Mouse (Mus musculus) erythroblast, embryonic 14.5 days (primary cell): ENCODE results near the gene Slc3a2. TPM values are rescaled to one million over a fixed set of nuclear protein-coding genes. Genes with fewer than 3 reads are reported as not detected.

Experiments used
- H3K27me3 ChIP-seq: 2 replicates; pipeline ENCODE4 v1.6.1; 2012; ENCODE audit warnings: inconsistent platforms; ENCODE audit not compliant: control insufficient read depth
- H3K36me3 ChIP-seq: 2 replicates; pipeline ENCODE4 v1.6.1; 2012; ENCODE audit warnings: mild to moderate bottlenecking, inconsistent platforms; ENCODE audit not compliant: control insufficient read depth
- H3K4me1 ChIP-seq: 2 replicates; pipeline ENCODE4 v1.6.1; 2012; ENCODE audit warnings: inconsistent platforms; ENCODE audit not compliant: control insufficient read depth
- H3K4me3 ChIP-seq: replicated peaks from 2 replicates; pipeline ENCODE3; 2012; ENCODE audit warnings: moderate library complexity, mild to moderate bottlenecking, inconsistent platforms
- H3K9me3 ChIP-seq: 2 replicates; pipeline ENCODE4 v1.6.1; 2012; ENCODE audit warnings: low read length, inconsistent platforms, mixed read lengths; ENCODE audit not compliant: control insufficient read depth
- GATA1 ChIP-seq: IDR thresholded peaks from 2 replicates; pipeline ENCODE4 v1.6.1; 2012; ENCODE audit warnings: low read length, inconsistent platforms, mixed read lengths
- TAL1 ChIP-seq: IDR thresholded peaks from 3 replicates; pipeline ENCODE4 v1.6.1; 2012; ENCODE audit warnings: low read length, inconsistent platforms, mixed read lengths
- polyA plus RNA-seq: library from polyadenylated mRNA; stranded (reverse); fragments of >175 nt; gene quantifications from 2 replicates; pipeline ENCODE4 v1.2.3, GENCODE M21; 2012

The Slc3a2 gene
- polyA plus RNA-seq, 1 experiment: 33.5 TPM

GRCm38 (mm10) chr19:8682996-8683395 lies 40.2 kb downstream of the Slc3a2 start:
- Histone ChIP-seq H3K4me3 (no peak overlapping the region), H3K27me3 (no peaks in the 10 kb centered on the region), H3K36me3 (no peaks in the 10 kb centered on the region), H3K9me3 (no peaks in the 10 kb centered on the region), H3K4me1 (no peaks in the 10 kb centered on the region)
- TF ChIP-seq TAL1: no peak
- TF ChIP-seq GATA1: no peak

DNA sequence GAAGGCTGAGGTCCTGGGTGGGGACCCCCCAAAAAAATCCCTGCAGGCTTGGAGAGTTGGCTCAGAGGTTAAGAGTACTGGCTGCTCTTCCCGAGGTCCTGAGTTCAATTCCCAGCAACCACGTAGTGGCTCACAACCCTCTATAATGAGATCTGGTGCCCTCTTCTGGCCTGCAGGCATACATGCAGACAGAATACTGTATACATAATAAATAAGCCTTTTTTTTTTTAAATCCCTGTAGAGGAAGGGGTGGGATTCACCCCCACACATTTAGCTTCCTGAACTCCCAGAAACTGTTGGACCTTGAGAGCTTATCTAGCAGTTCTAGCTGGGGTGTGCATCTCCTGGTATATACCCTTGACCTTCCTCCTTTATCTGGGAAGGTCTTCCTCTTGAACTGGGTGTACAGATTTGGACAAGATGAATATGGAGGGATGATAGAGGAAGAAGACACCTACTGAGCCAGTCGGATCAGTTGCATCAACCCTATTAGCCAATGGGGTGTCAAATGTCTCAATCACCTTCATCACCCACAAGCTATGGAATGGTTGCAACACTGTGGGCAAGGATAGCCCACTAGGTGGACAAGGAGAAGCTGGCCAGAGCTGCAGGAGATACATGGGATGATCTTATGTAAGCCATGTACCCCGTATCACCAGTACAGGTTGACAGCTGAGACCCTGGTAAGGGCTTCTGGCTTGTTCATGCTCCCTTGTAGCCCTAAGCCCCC lies 41.4 kb downstream of the Slc3a2 start:
- no peaks in the 10 kb centered on the region; the same call in 1 of the 2 replicates for H3K4me1 ChIP-seq
- no peaks in the 10 kb centered on the region for H3K27me3 ChIP-seq
- H3K36me3 ChIP-seq: no peaks in the 10 kb centered on the region
- TF ChIP-seq GATA1 (no peak), TAL1 (no peak)
- H3K9me3 ChIP-seq: no peaks in the 10 kb centered on the region
- H3K4me3 ChIP-seq: no peak overlapping the region

- no peaks in the 10 kb centered on the region for H3K36me3 ChIP-seq
- no peaks in the 10 kb centered on the region for H3K27me3 ChIP-seq
- TF ChIP-seq TAL1 (no peak), GATA1 (no peak)
- H3K9me3 ChIP-seq: no peaks in the 10 kb centered on the region
- H3K4me3 ChIP-seq: no peak overlapping the region
- peaks cover 7% of the 10 kb centered on the region for H3K4me1 ChIP-seq
Measured at GRCm38 (mm10) chr19:8679031-8679779, 44.0 kb downstream of the Slc3a2 start.

- Histone ChIP-seq H3K27me3 (no peaks in the 10 kb centered on the region), H3K4me1 (peaks cover 42% of the 10 kb centered on the region)
Measured at GRCm38 (mm10) chr19:8673336-8674063, 49.7 kb downstream of the Slc3a2 start.

GRCm38 (mm10) chr19:8672859-8673258 lies 50.3 kb downstream of the Slc3a2 start:
- Histone ChIP-seq H3K4me1 (peaks cover 42% of the 10 kb centered on the region), H3K9me3 (no peaks in the 10 kb centered on the region), H3K4me3 (no peak overlapping the region), H3K27me3 (no peaks in the 10 kb centered on the region), H3K36me3 (no peaks in the 10 kb centered on the region)
- TF ChIP-seq TAL1 (no peak), GATA1 (no peak; the same call in 1 of the 2 replicates)

More at GRCm38 (mm10) chr19:8673336-8674063, 49.7 kb downstream of the Slc3a2 start:
- Histone ChIP-seq H3K4me3 (no peak overlapping the region), H3K36me3 (no peaks in the 10 kb centered on the region), H3K9me3 (no peaks in the 10 kb centered on the region)
- TF ChIP-seq GATA1 (no peak), TAL1 (no peak)

DNA sequence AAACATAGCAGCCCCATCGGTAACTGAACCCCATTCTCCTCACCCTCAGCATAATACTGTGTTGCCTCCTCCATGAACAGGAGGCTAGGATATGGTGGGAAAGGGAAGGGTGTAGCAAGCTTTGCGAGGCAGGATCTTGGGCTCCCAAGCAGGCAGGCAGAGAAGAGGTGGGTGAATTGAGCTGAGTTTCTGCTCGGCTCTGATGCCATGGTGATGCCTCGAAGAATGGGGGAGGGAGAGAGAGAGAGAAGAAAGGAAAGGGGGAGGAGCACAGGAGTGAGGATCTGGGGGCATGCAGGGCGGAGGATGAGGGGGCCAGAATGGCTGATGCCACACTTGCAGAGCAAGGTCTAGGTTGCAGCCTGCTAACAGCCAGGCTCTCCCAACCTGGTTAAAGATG lies 57.4 kb downstream of the Slc3a2 start:
- no peak overlapping the region for H3K4me3 ChIP-seq
- peaks cover 30% of the 10 kb centered on the region for H3K27me3 ChIP-seq
- no peak for TF ChIP-seq GATA1
- TF ChIP-seq TAL1: no peak
- peaks cover 42% of the 10 kb centered on the region for H3K4me1 ChIP-seq
- no peaks in the 10 kb centered on the region for H3K9me3 ChIP-seq
- H3K36me3 ChIP-seq: no peaks in the 10 kb centered on the region

GRCm38 (mm10) chr19:8664859-8665258 lies 58.3 kb downstream of the Slc3a2 start:
- Histone ChIP-seq H3K9me3 (no peaks in the 10 kb centered on the region), H3K4me1 (peaks cover 42% of the 10 kb centered on the region), H3K4me3 (no peak overlapping the region), H3K27me3 (peaks cover 35% of the 10 kb centered on the region), H3K36me3 (no peaks in the 10 kb centered on the region)
- TF ChIP-seq GATA1 (no peak), TAL1 (no peak)

- TF ChIP-seq TAL1: no peak
- no peak for TF ChIP-seq GATA1
- Histone ChIP-seq H3K27me3 (peaks cover 35% of the 10 kb centered on the region), H3K4me1 (peaks cover 37% of the 10 kb centered on the region)
Measured at GRCm38 (mm10) chr19:8663911-8664421, 59.2 kb downstream of the Slc3a2 start.

More at GRCm38 (mm10) chr19:8663911-8664421, 59.2 kb downstream of the Slc3a2 start:
- Histone ChIP-seq H3K9me3 (no peaks in the 10 kb centered on the region), H3K4me3 (no peak overlapping the region), H3K36me3 (no peaks in the 10 kb centered on the region)
